8 mouse cellular contexts compared by ENCODE assay signal in the genomic region with DNA sequence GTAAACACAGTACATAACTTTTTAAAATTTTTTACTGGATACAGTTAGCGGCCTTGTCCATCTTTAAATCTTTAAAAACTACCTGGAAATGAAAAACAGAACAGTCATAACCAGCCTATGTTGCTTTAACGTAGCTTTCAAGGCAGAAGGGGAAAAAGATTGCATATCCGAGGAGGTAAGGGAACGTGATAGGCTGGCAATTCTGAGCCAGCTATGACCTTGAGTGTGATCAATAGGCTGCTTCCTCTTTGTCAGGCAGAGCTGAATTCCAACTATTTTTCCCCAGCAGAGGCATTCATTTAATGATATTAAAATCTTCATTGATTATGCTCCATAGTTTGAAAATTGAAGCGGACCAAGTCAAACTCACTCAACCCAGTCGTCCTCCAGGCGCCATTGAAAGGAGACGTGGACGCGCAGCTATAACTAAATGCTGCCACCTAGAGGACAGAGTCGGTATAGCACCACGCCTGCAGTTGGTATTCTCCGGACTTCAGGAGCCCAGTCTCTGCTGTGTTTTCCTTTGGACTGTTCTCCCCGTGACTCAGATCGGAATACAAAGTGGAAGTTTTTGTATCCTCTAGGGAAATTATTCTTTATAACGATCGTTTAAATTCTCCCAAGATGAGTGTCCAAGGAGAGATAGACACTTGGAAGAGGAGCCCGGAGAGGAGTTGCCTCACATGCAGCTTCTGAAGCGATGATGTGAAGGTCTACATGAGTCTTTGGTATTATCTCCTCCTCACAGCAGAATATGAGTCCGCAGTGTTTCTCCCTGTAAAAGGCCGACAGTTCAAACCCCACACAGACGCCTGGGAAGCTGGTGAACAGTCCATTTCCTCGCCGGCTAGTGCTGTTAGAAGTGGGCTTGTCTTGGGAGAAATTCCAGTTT.
DNase-seq lines count a peak whose midpoint lies in the region; ATAC-seq and TF ChIP-seq lines count a peak whose summit lies in the region.

No protein-coding gene starts in this region.

- H3K4me2 ChIP-seq in embryonic facial prominence, embryonic 15.5 days (replicated peaks): peak overlapping the region; percentile 28
- peak overlapping the region; percentile 52 for H3K4me2 ChIP-seq in heart, embryonic 11.5 days
- H3K4me2 ChIP-seq in kidney, embryonic 15.5 days: peak overlapping the region; percentile 46
- H3K4me2 ChIP-seq in myocyte (ENCODE audit: low read depth): peak overlapping the region; percentile 40

- no peak overlapping the region for H3K4me3 ChIP-seq in bone marrow, adult 2 months (replicated peaks; ENCODE audit: control insufficient read depth, low read depth, low read length)
- 0 out of 2 replicates have a peak overlapping the region, but pooled peaks have one; percentile 9 for H3K4me3 ChIP-seq in embryonic facial prominence, embryonic 15.5 days (replicated peaks)
- H3K4me3 ChIP-seq in heart, embryonic 11.5 days (ENCODE audit: low read depth, low read length): no peak overlapping the region
- 0 out of 2 replicates have a peak overlapping the region, but pooled peaks have one; percentile 17 for H3K4me3 ChIP-seq in kidney, embryonic 15.5 days (replicated peaks)
- H3K4me3 ChIP-seq in myocyte: no peak overlapping the region

- H3K9ac ChIP-seq in embryonic facial prominence, embryonic 15.5 days: no peak overlapping the region
- H3K9ac ChIP-seq in heart, embryonic 11.5 days (ENCODE audit: low read depth, low read length): 0 out of 2 replicates have a peak overlapping the region, but pooled peaks have one; percentile 24
- no peak overlapping the region for H3K9ac ChIP-seq in kidney, embryonic 15.5 days

- no peaks in the 10 kb centered on the region for H3K9me3 ChIP-seq in embryonic facial prominence, embryonic 15.5 days (replicated peaks)
- H3K9me3 ChIP-seq in heart, embryonic 11.5 days (replicated peaks; ENCODE audit: control insufficient read depth, low read length): no peaks in the 10 kb centered on the region
- H3K9me3 ChIP-seq in kidney, embryonic 15.5 days (replicated peaks): no peaks in the 10 kb centered on the region

- peak; percentile 92 for TF ChIP-seq CTCF in bone marrow, adult 2 months (IDR thresholded peaks at IDR 0.05; ENCODE audit: control insufficient read depth, insufficient read depth, low read length)

- no peaks in the 10 kb centered on the region for H3K79me2 ChIP-seq in myocyte (ENCODE audit: control insufficient read depth, insufficient read depth)

- H3K27me3 ChIP-seq in embryonic facial prominence, embryonic 15.5 days: peaks cover 7% of the 10 kb centered on the region
- H3K27me3 ChIP-seq in heart, embryonic 11.5 days (ENCODE audit: control insufficient read depth, insufficient read depth, low read length): no peaks in the 10 kb centered on the region
- peaks cover 7% of the 10 kb centered on the region; the same call in 1 of the 2 replicates for H3K27me3 ChIP-seq in kidney, embryonic 15.5 days
- H3K27me3 ChIP-seq in myocyte (ENCODE audit: control insufficient read depth, insufficient read depth, insufficient read length): no peaks in the 10 kb centered on the region

- DNase-seq in A20 (ENCODE audit: low read depth, low spot score) (peak; percentile 72), liver (peak; percentile 83)
- DNase-seq in spleen, postnatal 4 days (ENCODE audit: low spot score in 2 of 2): peak; percentile 73 to 94

- 0 out of 2 replicates have a peak, but pooled peaks have one; percentile 43 for ATAC-seq in embryonic facial prominence, embryonic 15.5 days (ENCODE audit: insufficient number of reproducible peaks, low FRiP score, low TSS enrichment, low read depth)
- peak; percentile 22; the same call in 1 of the 2 replicates for ATAC-seq in heart, embryonic 11.5 days (replicated peaks; ENCODE audit: insufficient number of reproducible peaks, low FRiP score, low TSS enrichment)
- peak; percentile 61; the same call in 1 of the 2 replicates for ATAC-seq in kidney, embryonic 15.5 days (replicated peaks; ENCODE audit: low FRiP score)

- WGBS in bone marrow, adult 2 months: 28% methylated on average over 24 of the region's 24 CpGs
- WGBS in embryonic facial prominence, embryonic 15.5 days: 18% methylated on average over 24 of the region's 24 CpGs
- WGBS in heart, embryonic 11.5 days (ENCODE audit: insufficient replicate concordance): 25% methylated on average over 24 of the region's 24 CpGs
- WGBS in kidney, embryonic 15.5 days: 27% methylated on average over 24 of the region's 24 CpGs

- H3ac ChIP-seq in myocyte (ENCODE audit: control insufficient read depth, insufficient read length): no peak overlapping the region

- TF ChIP-seq POLR2A in bone marrow, adult 2 months (IDR thresholded peaks at IDR 0.05; ENCODE audit: borderline replicate concordance, control insufficient read depth, low read depth, low read length): no peak
- no peak for TF ChIP-seq POLR2A in myocyte (IDR thresholded peaks at IDR 0.05; ENCODE audit: insufficient read length, low read depth)

- no peak overlapping the region for H3K27ac ChIP-seq in bone marrow, adult 2 months (ENCODE audit: control insufficient read depth, insufficient read depth, low read depth, low read length, poor library complexity)
- no peak overlapping the region for H3K27ac ChIP-seq in embryonic facial prominence, embryonic 15.5 days (replicated peaks)
- H3K27ac ChIP-seq in heart, embryonic 11.5 days (ENCODE audit: low read depth, low read length): no peak overlapping the region
- no peak overlapping the region for H3K27ac ChIP-seq in kidney, embryonic 15.5 days

- H3K36me3 ChIP-seq in embryonic facial prominence, embryonic 15.5 days: no peaks in the 10 kb centered on the region
- H3K36me3 ChIP-seq in heart, embryonic 11.5 days (ENCODE audit: control insufficient read depth, insufficient read depth, low read length): no peaks in the 10 kb centered on the region
- H3K36me3 ChIP-seq in kidney, embryonic 15.5 days: no peaks in the 10 kb centered on the region
- no peaks in the 10 kb centered on the region for H3K36me3 ChIP-seq in myocyte (ENCODE audit: control insufficient read depth, insufficient read depth)

- no peaks in the 10 kb centered on the region for H3K4me1 ChIP-seq in bone marrow, adult 2 months (ENCODE audit: control insufficient read depth, insufficient read depth, low read length)
- H3K4me1 ChIP-seq in embryonic facial prominence, embryonic 15.5 days: peaks cover 12% of the 10 kb centered on the region
- peaks cover 5% of the 10 kb centered on the region; the same call in 1 of the 2 replicates for H3K4me1 ChIP-seq in heart, embryonic 11.5 days (ENCODE audit: control insufficient read depth, insufficient read depth, low read length)
- peaks cover 18% of the 10 kb centered on the region for H3K4me1 ChIP-seq in kidney, embryonic 15.5 days

TF ChIP-seq in myocyte, 11 proteins besides CTCF, POLR2A, EP300 and RAD21:
- TF ChIP-seq E2F4 (IDR thresholded peaks at IDR 0.05; ENCODE audit: insufficient read depth) (no peak), USF1 (IDR thresholded peaks at IDR 0.05; ENCODE audit: low read depth) (no peak), CEBPB (IDR thresholded peaks at IDR 0.05; ENCODE audit: insufficient read depth, poor library complexity, severe bottlenecking) (no peak), REST (IDR thresholded peaks at IDR 0.05; ENCODE audit: insufficient read depth, insufficient read length) (no peak), MAX (IDR thresholded peaks at IDR 0.05; ENCODE audit: low read depth) (no peak), SRF (IDR thresholded peaks at IDR 0.05; ENCODE audit: control insufficient read depth, insufficient read length, low read depth) (no peak), TCF3 (IDR thresholded peaks at IDR 0.05; ENCODE audit: insufficient read length, low read depth) (no peak), MYOD1 (IDR thresholded peaks at IDR 0.05; ENCODE audit: control insufficient read depth in 1 of 3, insufficient read length in 2 of 3, low read depth in 2 of 3) (no peak), MYOG (IDR thresholded peaks at IDR 0.05; ENCODE audit: control insufficient read depth in 1 of 3, insufficient read depth in 1 of 3, insufficient read length in 2 of 3, low read depth in 2 of 3) (no peak), POLR2AphosphoS2 (IDR thresholded peaks at IDR 0.05; ENCODE audit: insufficient read length, low read depth) (no peak), TCF12 (IDR thresholded peaks at IDR 0.05; ENCODE audit: insufficient read depth, poor library complexity, severe bottlenecking) (no peak)

Comparison
In these comparisons a context has a peak if more than half of its experiments do, and no peak if none do; other contexts are left out.
1. H3K4me3 ChIP-seq: peak in embryonic facial prominence, embryonic 15.5 days (single experiment) and kidney, embryonic 15.5 days (single experiment); none in bone marrow, adult 2 months (single experiment), heart, embryonic 11.5 days (single experiment) and myocyte (single experiment).
2. Peak in every context shown above with its lines, with median percentiles within 50 percentile points of each other: DNase-seq, ATAC-seq and H3K4me2 ChIP-seq.